ENCODE assay signal across 29 mouse cellular contexts in the genomic region with DNA sequence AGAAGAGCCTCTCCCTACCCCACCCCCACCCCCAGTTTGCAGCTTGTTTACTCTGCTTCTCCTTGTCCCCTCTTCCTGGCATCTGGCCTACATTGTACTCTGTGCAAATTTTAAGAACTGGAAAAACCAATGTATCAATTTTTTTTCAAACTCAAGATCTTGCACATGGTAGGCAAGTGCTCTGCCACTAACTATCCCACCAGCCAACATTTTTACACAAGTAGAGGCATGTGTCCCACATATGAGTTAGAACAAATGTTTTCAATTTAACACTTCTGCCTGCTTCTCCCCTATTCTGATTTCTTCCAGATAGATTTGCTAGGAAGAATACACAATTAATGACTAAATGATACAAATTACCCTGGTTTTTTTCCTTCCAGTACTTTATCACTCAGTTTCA. TPM values are rescaled to one million over a fixed set of nuclear protein-coding genes. Genes with fewer than 3 reads are reported as not detected.
DNase-seq lines count a peak whose midpoint lies in the region; ATAC-seq and TF ChIP-seq lines count a peak whose summit lies in the region.
"Had no signal": no experiment of that assay in that cellular context is flagged by ENCODE, and none has a peak within 500 bp of the region (broad histone marks: within the 10 kb centered on the region; RNA-seq: fewer than 3 reads in every experiment).

No protein-coding gene starts in this region.

- no peak for TF ChIP-seq CTCF in intestine, postnatal 0 days (IDR thresholded peaks at IDR 0.05; ENCODE audit: low read depth)
- no peak for TF ChIP-seq CTCF in lung, embryonic 14.5 days (IDR thresholded peaks at IDR 0.05; ENCODE audit: low read depth)

- peaks cover 9% of the 10 kb centered on the region for H3K4me1 ChIP-seq in embryonic facial prominence, embryonic 14.5 days (ENCODE audit: control insufficient read depth, insufficient read depth, low read length)
- H3K4me1 ChIP-seq in embryonic facial prominence, embryonic 10.5 days = peaks cover 8% of the 10 kb centered on the region; the same call in 1 of the 2 replicates
- H3K4me1 ChIP-seq in intestine, embryonic 15.5 days (replicated peaks) = no peaks in the 10 kb centered on the region
- H3K4me1 ChIP-seq in intestine, postnatal 0 days (replicated peaks; ENCODE audit: control insufficient read depth, insufficient read depth, low read length) = no peaks in the 10 kb centered on the region
- 0 out of 2 replicates have a peak, but pooled peaks cover 2% of the 10 kb centered on the region for H3K4me1 ChIP-seq in lung, embryonic 14.5 days (ENCODE audit: insufficient read depth)
- H3K4me1 ChIP-seq in intestine, embryonic 16.5 days (ENCODE audit: control insufficient read depth, insufficient read depth, low read length) = peaks cover 4% of the 10 kb centered on the region; the same call in 1 of the 2 replicates

- peak; percentile 50; the same call in 1 of the 2 replicates for ATAC-seq in embryonic facial prominence, embryonic 14.5 days (ENCODE audit: low read depth)
- ATAC-seq in intestine, embryonic 15.5 days = 0 out of 2 replicates have a peak, but pooled peaks have one; percentile 5
- ATAC-seq in intestine, postnatal 0 days = no peak
- ATAC-seq in lung, embryonic 14.5 days (ENCODE audit: insufficient read depth) = no peak
- ATAC-seq in intestine, embryonic 16.5 days = no peak
- ATAC-seq: activated CD4-positive, CD25-positive, alpha-beta regulatory T cell, adult 4 months; CD4-positive, CD25-positive, alpha-beta regulatory T cell, adult 4 months; forebrain, embryonic 14.5 days; forebrain, embryonic 16.5 days; Patski had no signal

- H3K27me3 ChIP-seq in embryonic facial prominence, embryonic 14.5 days (replicated peaks; ENCODE audit: control insufficient read depth, insufficient read depth, low read length) = no peaks in the 10 kb centered on the region
- H3K27me3 ChIP-seq in embryonic facial prominence, embryonic 10.5 days (replicated peaks; ENCODE audit: low read depth, poor library complexity, severe bottlenecking) = no peaks in the 10 kb centered on the region
- no peaks in the 10 kb centered on the region for H3K27me3 ChIP-seq in intestine, embryonic 15.5 days (replicated peaks)
- no peaks in the 10 kb centered on the region for H3K27me3 ChIP-seq in intestine, postnatal 0 days (replicated peaks; ENCODE audit: control insufficient read depth, insufficient read depth, low read length)
- H3K27me3 ChIP-seq in lung, embryonic 14.5 days (ENCODE audit: insufficient read depth, low read length) = no peaks in the 10 kb centered on the region
- no peaks in the 10 kb centered on the region for H3K27me3 ChIP-seq in intestine, embryonic 16.5 days (replicated peaks; ENCODE audit: control insufficient read depth, insufficient read depth, low read length)
- H3K27me3 ChIP-seq: CH12.LX; embryonic facial prominence, embryonic 13.5 days; forebrain, embryonic 12.5 days; Patski had no signal

- no peak overlapping the region for H3K4me2 ChIP-seq in embryonic facial prominence, embryonic 14.5 days (ENCODE audit: low read depth, low read length)
- H3K4me2 ChIP-seq in intestine, embryonic 15.5 days (replicated peaks) = no peak overlapping the region
- no peak overlapping the region for H3K4me2 ChIP-seq in intestine, postnatal 0 days (replicated peaks; ENCODE audit: low read depth)
- H3K4me2 ChIP-seq in lung, embryonic 14.5 days = no peak overlapping the region
- no peak overlapping the region for H3K4me2 ChIP-seq in intestine, embryonic 16.5 days (ENCODE audit: low read depth, low read length)
- H3K4me2 ChIP-seq: embryonic facial prominence, embryonic 13.5 days; forebrain, embryonic 12.5 days had no signal

- no peak overlapping the region for H3K27ac ChIP-seq in embryonic facial prominence, embryonic 14.5 days (replicated peaks; ENCODE audit: low read depth, low read length)
- no peak overlapping the region for H3K27ac ChIP-seq in embryonic facial prominence, embryonic 10.5 days (replicated peaks)
- no peak overlapping the region for H3K27ac ChIP-seq in intestine, embryonic 15.5 days
- H3K27ac ChIP-seq in intestine, postnatal 0 days (ENCODE audit: low read depth, low read length) = no peak overlapping the region
- H3K27ac ChIP-seq in lung, embryonic 14.5 days (ENCODE audit: low read depth) = no peak overlapping the region
- H3K27ac ChIP-seq in intestine, embryonic 16.5 days (ENCODE audit: low read length) = peak overlapping the region; percentile 19; the same call in 1 of the 2 replicates
- H3K27ac ChIP-seq: embryonic facial prominence, embryonic 13.5 days; forebrain, embryonic 10.5 days; forebrain, embryonic 12.5 days had no signal

- H3K4me3 ChIP-seq in embryonic facial prominence, embryonic 14.5 days (ENCODE audit: low read depth, low read length) = no peak overlapping the region
- no peak overlapping the region for H3K4me3 ChIP-seq in embryonic facial prominence, embryonic 10.5 days
- H3K4me3 ChIP-seq in intestine, embryonic 15.5 days (replicated peaks) = no peak overlapping the region
- no peak overlapping the region for H3K4me3 ChIP-seq in intestine, postnatal 0 days (ENCODE audit: low read depth, low read length)
- H3K4me3 ChIP-seq in lung, embryonic 14.5 days (ENCODE audit: low read depth, low read length) = no peak overlapping the region
- no peak overlapping the region for H3K4me3 ChIP-seq in intestine, embryonic 16.5 days (ENCODE audit: low read length)
- H3K4me3 ChIP-seq: embryonic facial prominence, embryonic 13.5 days; erythroblast, embryonic 14.5 days; forebrain, embryonic 10.5 days; forebrain, embryonic 12.5 days had no signal

- H3K9ac ChIP-seq in embryonic facial prominence, embryonic 14.5 days (ENCODE audit: low read depth, low read length) = no peak overlapping the region
- no peak overlapping the region for H3K9ac ChIP-seq in intestine, embryonic 15.5 days
- H3K9ac ChIP-seq in intestine, postnatal 0 days (ENCODE audit: low read depth, low read length) = no peak overlapping the region
- no peak overlapping the region for H3K9ac ChIP-seq in lung, embryonic 14.5 days
- no peak overlapping the region for H3K9ac ChIP-seq in intestine, embryonic 16.5 days (ENCODE audit: low read depth, low read length)
- H3K9ac ChIP-seq: embryonic facial prominence, embryonic 13.5 days; forebrain, embryonic 12.5 days had no signal

- DNase-seq in embryonic facial prominence, embryonic 14.5 days (ENCODE audit: low spot score) = peak; percentile 43
- DNase-seq in embryonic facial prominence, embryonic 10.5 days (ENCODE audit: low spot score) = no peak
- DNase-seq in lung, embryonic 14.5 days = peak; percentile 24
- DNase-seq in lung, postnatal 14 days = no peak
- no peak for DNase-seq in gastrocnemius, postnatal 25 days
- DNase-seq: adrenal gland, adult 2 months; adrenal gland, postnatal 10 days; adrenal gland, postnatal 25 days; B cell, adult 2 months; cerebellum, adult 11 months; cerebellum, adult 18-20 months; cerebellum, adult 9-10 months; cerebellum, postnatal 10 days; cerebellum, postnatal 25 days had no signal

- H3K9me3 ChIP-seq in embryonic facial prominence, embryonic 14.5 days (ENCODE audit: control insufficient read depth, low read length) = no peaks in the 10 kb centered on the region
- H3K9me3 ChIP-seq in embryonic facial prominence, embryonic 10.5 days = no peaks in the 10 kb centered on the region
- H3K9me3 ChIP-seq in intestine, embryonic 15.5 days = no peaks in the 10 kb centered on the region
- H3K9me3 ChIP-seq in intestine, postnatal 0 days (ENCODE audit: control insufficient read depth) = no peaks in the 10 kb centered on the region
- H3K9me3 ChIP-seq in lung, embryonic 14.5 days (ENCODE audit: low read depth, low read length) = no peaks in the 10 kb centered on the region
- H3K9me3 ChIP-seq in intestine, embryonic 16.5 days (ENCODE audit: control insufficient read depth, low read length) = no peaks in the 10 kb centered on the region
- H3K9me3 ChIP-seq: embryonic facial prominence, embryonic 13.5 days; forebrain, embryonic 10.5 days; forebrain, embryonic 12.5 days; G1E had no signal

- no peaks in the 10 kb centered on the region for H3K36me3 ChIP-seq in embryonic facial prominence, embryonic 14.5 days (ENCODE audit: control insufficient read depth, insufficient read depth, low read length)
- no peaks in the 10 kb centered on the region for H3K36me3 ChIP-seq in embryonic facial prominence, embryonic 10.5 days (replicated peaks)
- H3K36me3 ChIP-seq in intestine, embryonic 15.5 days = no peaks in the 10 kb centered on the region
- H3K36me3 ChIP-seq in intestine, postnatal 0 days (ENCODE audit: control insufficient read depth, insufficient read depth) = no peaks in the 10 kb centered on the region
- no peaks in the 10 kb centered on the region for H3K36me3 ChIP-seq in lung, embryonic 14.5 days (ENCODE audit: insufficient read depth)
- no peaks in the 10 kb centered on the region for H3K36me3 ChIP-seq in intestine, embryonic 16.5 days (ENCODE audit: control insufficient read depth, insufficient read depth, low read length)
- H3K36me3 ChIP-seq: embryonic facial prominence, embryonic 13.5 days; forebrain, embryonic 10.5 days; forebrain, embryonic 12.5 days had no signal

RNA-seq across cellular contexts. Expression of a gene that starts 26.6 kb away (rescaled TPM):
- polyA plus RNA-seq in embryonic facial prominence, embryonic 14.5 days (2014; fragmentation: Nextera tagmentation; extraction: Ambion mirVana) = 41.0 and 43.8 TPM in 2 replicates
- polyA plus RNA-seq in embryonic facial prominence, embryonic 10.5 days (2016; fragmentation: Nextera tagmentation; extraction: Ambion mirVana) = 74.9 and 81.1 TPM in 2 replicates
- polyA plus RNA-seq in intestine, embryonic 15.5 days (2015; fragmentation: Nextera tagmentation; extraction: Ambion mirVana) = 61.9 and 62.9 TPM in 2 replicates
- polyA plus RNA-seq in intestine, postnatal 0 days (2015; fragmentation: Nextera tagmentation; extraction: Ambion mirVana) = 41.6 and 44.3 TPM in 2 replicates
- polyA plus RNA-seq in lung, embryonic 14.5 days (2014; fragmentation: Nextera tagmentation; extraction: Ambion mirVana) = 61.5 and 66.6 TPM in 2 replicates
- 61.2 and 61.9 TPM in 2 replicates for polyA plus RNA-seq in intestine, embryonic 16.5 days (2015; fragmentation: Nextera tagmentation; extraction: Ambion mirVana)
- 10 to 100 TPM; 27.9 to 29.2 TPM for total RNA-seq in gastrocnemius, postnatal 25 days (2021)

RNA-seq across cellular contexts. Expression of a gene that starts 40.8 kb away (rescaled TPM):
- 506 and 518 TPM in 2 replicates for polyA plus RNA-seq in embryonic facial prominence, embryonic 14.5 days (2014; fragmentation: Nextera tagmentation; extraction: Ambion mirVana)
- polyA plus RNA-seq in embryonic facial prominence, embryonic 10.5 days (2016; fragmentation: Nextera tagmentation; extraction: Ambion mirVana) = 539 and 556 TPM in 2 replicates
- polyA plus RNA-seq in intestine, embryonic 15.5 days (2015; fragmentation: Nextera tagmentation; extraction: Ambion mirVana) = 483 and 535 TPM in 2 replicates
- 383 and 404 TPM in 2 replicates for polyA plus RNA-seq in intestine, postnatal 0 days (2015; fragmentation: Nextera tagmentation; extraction: Ambion mirVana)
- 586 and 604 TPM in 2 replicates for polyA plus RNA-seq in lung, embryonic 14.5 days (2014; fragmentation: Nextera tagmentation; extraction: Ambion mirVana)
- 497 and 511 TPM in 2 replicates for polyA plus RNA-seq in intestine, embryonic 16.5 days (2015; fragmentation: Nextera tagmentation; extraction: Ambion mirVana)
- total RNA-seq in gastrocnemius, postnatal 25 days (2021) = 100 to 1,000 TPM; 281 to 301 TPM

RNA-seq across cellular contexts. Expression of a gene that starts 49.3 kb away (rescaled TPM):
- 0.20 and 0.22 TPM in 2 replicates for polyA plus RNA-seq in embryonic facial prominence, embryonic 14.5 days (2014; fragmentation: Nextera tagmentation; extraction: Ambion mirVana)
- polyA plus RNA-seq in embryonic facial prominence, embryonic 10.5 days (2016; fragmentation: Nextera tagmentation; extraction: Ambion mirVana) = 0.62 TPM in 1 of 2 replicates, not detected in the other
- polyA plus RNA-seq in intestine, embryonic 15.5 days (2015; fragmentation: Nextera tagmentation; extraction: Ambion mirVana) = 0.10 and 0.25 TPM in 2 replicates
- 0.24 TPM in 1 of 2 replicates, not detected in the other for polyA plus RNA-seq in intestine, postnatal 0 days (2015; fragmentation: Nextera tagmentation; extraction: Ambion mirVana)
- 0.16 and 0.34 TPM in 2 replicates for polyA plus RNA-seq in lung, embryonic 14.5 days (2014; fragmentation: Nextera tagmentation; extraction: Ambion mirVana)
- 0.17 and 0.27 TPM in 2 replicates for polyA plus RNA-seq in intestine, embryonic 16.5 days (2015; fragmentation: Nextera tagmentation; extraction: Ambion mirVana)
- total RNA-seq in gastrocnemius, postnatal 25 days (2021) = not detected
- polyA plus RNA-seq: brain, embryonic 14.5 days; erythroblast, embryonic 14.5 days; forebrain, embryonic 14.5 days; forebrain, embryonic 16.5 days; Patski had no signal

Comparison
In these comparisons a context has a peak if more than half of its experiments do, and no peak if none do; other contexts are left out.
1. ATAC-seq: peak in embryonic facial prominence, embryonic 14.5 days (single experiment) and intestine, embryonic 15.5 days (single experiment); none in intestine, postnatal 0 days (single experiment), lung, embryonic 14.5 days (single experiment) and intestine, embryonic 16.5 days (single experiment).
2. DNase-seq: peak in embryonic facial prominence, embryonic 14.5 days (single experiment) and lung, embryonic 14.5 days (single experiment); none in embryonic facial prominence, embryonic 10.5 days (single experiment), lung, postnatal 14 days (single experiment) and gastrocnemius, postnatal 25 days (single experiment).